Mouse (Mus musculus): ENCODE measurements around the gene Ttc25. TPM values are rescaled to one million over a fixed set of nuclear protein-coding genes. Genes with fewer than 3 reads are reported as not detected.

Gene Ttc25
- 2.4 and 2.7 TPM in 2 replicates for polyA plus RNA-seq (2015; fragmentation: Nextera tagmentation; extraction: Ambion mirVana)

DNA sequence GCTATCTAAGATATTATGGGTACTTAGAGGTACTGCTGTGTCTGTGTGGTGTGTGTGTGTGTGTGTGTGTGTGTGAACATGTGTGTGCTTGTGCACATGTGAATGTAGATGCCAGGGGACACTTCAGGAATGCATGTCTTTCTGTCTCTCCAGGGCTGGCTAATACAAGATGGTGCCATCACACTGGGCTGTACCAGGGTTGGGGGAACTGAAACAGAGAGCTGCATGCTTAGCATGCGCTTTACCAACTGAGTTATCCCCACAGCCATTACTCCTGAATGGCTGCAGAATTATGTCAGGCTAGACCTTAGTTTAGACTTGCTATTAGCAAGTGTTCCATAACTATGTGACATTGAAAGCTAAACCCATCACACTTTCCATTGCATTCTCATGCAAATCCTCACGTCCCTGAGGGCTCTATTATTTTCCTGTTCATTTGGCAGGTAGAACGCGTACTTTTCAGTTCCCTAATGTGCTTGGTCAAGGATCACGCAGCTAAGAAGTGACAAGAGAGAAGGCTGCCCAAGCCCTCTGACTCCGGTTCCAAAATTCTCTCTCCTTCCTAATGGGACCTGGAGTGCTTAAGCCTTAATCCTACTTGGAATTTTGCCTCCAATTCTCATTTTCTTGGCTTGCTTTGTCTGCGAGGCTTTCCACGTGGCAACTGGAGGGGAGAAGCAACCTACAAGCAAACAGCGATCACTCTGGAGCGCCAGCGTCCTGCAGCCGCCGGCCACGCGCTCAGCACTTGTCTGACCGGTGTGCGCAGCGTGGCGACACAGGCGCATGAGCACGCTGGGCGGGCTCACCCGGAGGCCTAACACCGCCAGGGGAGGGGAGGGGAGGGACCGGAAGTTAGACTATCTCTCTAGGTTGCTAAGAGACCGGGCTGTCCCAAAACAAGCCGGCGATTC, at the start of gene Ttc25:
Ttc25 (plus strand) TSS at position 776 of the 914 bp plus-strand sequence.
- no peaks in the 10 kb centered on the region for H3K27me3 ChIP-seq
- H3K9ac ChIP-seq, result peak within 1 kb of the TSS; percentile 68
- no peaks in the 10 kb centered on the region for H3K9me3 ChIP-seq
- no peaks in the 10 kb centered on the region for H3K36me3 ChIP-seq
- peak; percentile 94 for ATAC-seq (ENCODE audit: low read depth)
- peaks cover 17% of the 10 kb centered on the region for H3K4me1 ChIP-seq (replicated peaks)
- peak within 1 kb of the TSS; percentile 75 for H3K27ac ChIP-seq (replicated peaks)
- H3K4me3 ChIP-seq, result peak within 1 kb of the TSS; percentile 48
- 5% methylated on average over 28 of the region's 28 CpGs for WGBS
- H3K4me2 ChIP-seq, result peak within 1 kb of the TSS; percentile 81

DNA sequence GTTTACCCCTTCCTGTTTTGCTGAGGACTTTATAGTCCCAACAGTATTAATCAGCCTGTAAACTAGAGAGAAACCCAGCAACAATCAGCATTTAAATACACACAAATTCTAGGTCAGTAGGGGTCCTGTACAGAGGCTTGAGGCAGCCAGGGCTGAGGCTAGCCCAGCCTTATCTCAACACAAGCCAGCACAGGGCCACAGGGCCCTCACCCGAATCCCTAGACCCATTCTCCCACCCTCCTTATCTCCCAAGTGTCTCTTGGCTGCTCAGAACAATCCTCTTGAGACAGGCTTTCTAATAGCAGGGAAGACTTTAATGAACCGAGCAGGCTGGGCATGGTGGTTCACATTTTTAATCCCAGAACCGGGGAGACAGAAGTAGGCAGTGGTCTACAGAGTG, 45.2 kb upstream of the Ttc25 start:
- Histone ChIP-seq H3K9ac (no peak overlapping the region), H3K4me2 (no peak overlapping the region), H3K9me3 (no peaks in the 10 kb centered on the region), H3K4me1 (replicated peaks) (no peaks in the 10 kb centered on the region), H3K36me3 (peaks cover 100% of the 10 kb centered on the region), H3K27ac (replicated peaks) (no peak overlapping the region), H3K4me3 (no peak overlapping the region), H3K27me3 (no peaks in the 10 kb centered on the region)
- ATAC-seq (ENCODE audit: low read depth), result no peak
- whole genome bisulfite sequencing, result 90% methylated on average over 3 of the region's 3 CpGs

DNA sequence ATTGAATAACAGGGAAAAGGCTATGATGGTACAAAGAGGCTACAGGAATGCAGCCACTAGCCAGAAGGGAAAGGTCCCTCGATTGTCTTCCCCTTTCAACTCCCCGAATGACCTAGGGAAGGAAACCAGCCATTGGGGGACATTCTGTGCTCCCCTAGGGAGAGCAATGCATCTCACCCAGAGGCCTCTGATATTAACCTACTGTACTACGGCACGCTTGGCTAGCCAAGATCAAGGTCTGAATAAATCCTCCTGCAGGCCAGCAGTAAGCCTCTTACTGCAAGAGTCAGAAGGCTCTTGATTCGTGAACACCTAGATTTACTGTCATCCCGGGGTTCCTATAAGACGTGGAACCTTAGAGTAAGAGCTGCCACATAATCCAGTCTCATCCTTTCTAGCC, 44.8 kb upstream of the Ttc25 start:
- no peaks in the 10 kb centered on the region for H3K4me1 ChIP-seq (replicated peaks)
- ATAC-seq (ENCODE audit: low read depth), result no peak
- H3K27ac ChIP-seq (replicated peaks), result no peak overlapping the region
- H3K27me3 ChIP-seq, result no peaks in the 10 kb centered on the region
- WGBS, result 85% methylated on average over 7 of the region's 7 CpGs
- no peak overlapping the region for H3K4me3 ChIP-seq
- H3K9ac ChIP-seq, result no peak overlapping the region
- no peaks in the 10 kb centered on the region for H3K9me3 ChIP-seq
- no peak overlapping the region for H3K4me2 ChIP-seq
- H3K36me3 ChIP-seq, result peaks cover 100% of the 10 kb centered on the region

DNA sequence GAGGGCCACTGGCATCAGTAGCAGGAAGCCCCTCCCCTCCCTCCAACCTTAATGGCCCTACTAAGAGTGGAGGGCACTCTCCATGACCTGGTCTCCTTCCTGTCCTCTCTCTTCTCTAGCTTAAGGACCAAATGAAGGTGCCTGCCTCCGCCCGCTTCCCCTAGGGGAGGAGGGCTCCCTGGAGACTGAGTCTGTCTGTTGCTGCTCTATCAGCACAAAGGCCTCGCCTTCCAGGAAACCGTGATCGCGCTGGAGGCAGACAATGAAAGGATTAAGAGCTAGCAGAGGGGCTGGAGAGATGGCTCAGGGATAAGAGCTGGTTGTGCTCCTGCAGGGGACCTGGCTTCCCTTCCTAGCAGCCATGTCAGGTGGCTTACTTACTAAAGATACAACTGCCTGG, 44.1 kb upstream of the Ttc25 start:
- Histone ChIP-seq H3K36me3 (peaks cover 100% of the 10 kb centered on the region), H3K9ac (0 out of 2 replicates have a peak overlapping the region, but pooled peaks have one; percentile 13), H3K27ac (replicated peaks) (no peak overlapping the region), H3K9me3 (no peaks in the 10 kb centered on the region), H3K27me3 (no peaks in the 10 kb centered on the region), H3K4me3 (no peak overlapping the region), H3K4me1 (replicated peaks) (no peaks in the 10 kb centered on the region), H3K4me2 (no peak overlapping the region)
- ATAC-seq (ENCODE audit: low read depth), result no peak
- 43% methylated on average over 6 of the region's 6 CpGs for WGBS

DNA sequence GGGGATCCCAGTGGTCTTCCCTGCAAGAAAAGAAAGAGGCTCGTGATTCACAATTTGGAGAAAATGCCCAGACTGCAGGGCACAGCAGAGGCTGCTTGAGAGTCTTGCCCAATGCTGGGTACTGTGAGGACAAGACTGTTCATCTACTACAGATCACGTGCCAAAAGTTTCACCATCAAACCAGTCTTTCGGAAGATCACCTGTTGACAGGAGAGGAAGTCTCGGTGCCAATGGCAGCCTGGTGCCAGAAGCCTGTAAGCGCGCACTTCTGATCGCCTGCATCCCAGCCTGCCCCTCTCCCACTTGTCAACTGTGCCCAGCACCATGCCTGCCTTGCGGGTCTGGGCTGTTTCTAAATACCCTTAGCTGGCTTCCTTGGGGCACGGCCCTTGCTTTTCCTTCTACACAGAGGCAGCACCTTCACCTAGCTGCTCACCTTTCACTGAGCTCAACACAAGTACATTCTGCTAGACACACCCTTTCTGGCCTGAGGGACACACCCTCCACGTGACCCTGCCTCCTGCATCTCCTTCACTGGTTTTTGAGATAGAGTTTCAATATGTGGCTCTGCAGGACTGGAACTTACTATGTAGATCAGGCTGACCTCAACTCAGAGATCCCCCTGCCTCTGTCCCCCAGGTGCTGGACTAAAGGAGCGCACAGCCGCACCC, 40.3 kb upstream of the Ttc25 start:
- Histone ChIP-seq H3K36me3 (peaks cover 98% of the 10 kb centered on the region), H3K27me3 (no peaks in the 10 kb centered on the region), H3K4me2 (no peak overlapping the region), H3K27ac (replicated peaks) (no peak overlapping the region), H3K4me1 (replicated peaks) (no peaks in the 10 kb centered on the region), H3K9me3 (no peaks in the 10 kb centered on the region), H3K4me3 (no peak overlapping the region), H3K9ac (no peak overlapping the region)
- 94% methylated on average over 12 of the region's 12 CpGs for WGBS
- no peak for ATAC-seq (ENCODE audit: low read depth)

DNA sequence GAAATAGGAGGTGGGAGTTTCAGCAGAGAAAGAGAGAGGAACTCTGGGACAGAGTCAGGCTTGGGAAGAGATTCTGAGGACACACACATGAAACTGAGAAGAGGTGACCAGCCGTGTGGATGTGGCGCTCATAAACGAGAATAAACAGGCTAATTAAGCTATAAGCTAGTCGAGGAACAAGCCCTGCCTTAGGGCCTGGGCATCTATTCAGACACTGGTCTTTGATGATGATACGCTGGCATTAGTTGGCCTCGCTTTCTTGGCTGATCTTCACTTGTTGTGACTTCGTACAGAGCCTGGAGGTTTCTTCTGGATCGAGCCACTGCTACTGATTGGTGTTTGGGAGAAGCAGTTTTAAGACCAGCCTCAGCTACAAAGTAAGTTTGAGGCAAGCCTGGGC, 39.4 kb upstream of the Ttc25 start:
- no peaks in the 10 kb centered on the region for H3K27me3 ChIP-seq
- no peak overlapping the region for H3K4me2 ChIP-seq
- ATAC-seq (ENCODE audit: low read depth), result no peak
- no peak overlapping the region for H3K9ac ChIP-seq
- no peak overlapping the region for H3K27ac ChIP-seq (replicated peaks)
- peaks cover 97% of the 10 kb centered on the region for H3K36me3 ChIP-seq
- no peaks in the 10 kb centered on the region for H3K4me1 ChIP-seq (replicated peaks)
- 91% methylated on average over 8 of the region's 8 CpGs for WGBS
- H3K4me3 ChIP-seq, result no peak overlapping the region
- no peaks in the 10 kb centered on the region for H3K9me3 ChIP-seq

DNA sequence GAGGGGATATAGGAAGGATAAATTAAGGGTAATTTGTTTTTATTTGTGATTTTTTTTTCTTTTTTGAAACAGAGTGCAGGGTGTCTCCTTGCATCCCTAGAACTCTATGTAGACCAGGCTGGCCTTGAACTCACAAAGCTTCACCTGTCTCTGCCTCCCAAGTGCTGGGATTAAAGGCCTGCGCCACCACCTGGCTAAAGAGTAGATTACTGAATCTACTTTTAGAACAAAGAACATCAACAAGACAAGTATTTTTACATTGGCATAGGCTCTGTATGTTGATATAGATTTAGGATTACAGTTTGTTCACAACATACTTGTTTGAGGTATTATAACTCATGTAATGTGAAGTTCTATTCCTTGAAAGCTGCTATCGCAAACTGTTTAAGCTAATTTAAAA, 34.9 kb upstream of the Ttc25 start:
- no peak overlapping the region for H3K27ac ChIP-seq (replicated peaks)
- H3K9ac ChIP-seq, result no peak overlapping the region
- no peak overlapping the region for H3K4me3 ChIP-seq
- H3K9me3 ChIP-seq, result no peaks in the 10 kb centered on the region
- peaks cover 95% of the 10 kb centered on the region for H3K36me3 ChIP-seq
- no peak for ATAC-seq (ENCODE audit: low read depth)
- no peaks in the 10 kb centered on the region for H3K27me3 ChIP-seq
- no peak overlapping the region for H3K4me2 ChIP-seq
- H3K4me1 ChIP-seq (replicated peaks), result no peaks in the 10 kb centered on the region
- WGBS, result 93% methylated on average over 2 of the region's 2 CpGs

DNA sequence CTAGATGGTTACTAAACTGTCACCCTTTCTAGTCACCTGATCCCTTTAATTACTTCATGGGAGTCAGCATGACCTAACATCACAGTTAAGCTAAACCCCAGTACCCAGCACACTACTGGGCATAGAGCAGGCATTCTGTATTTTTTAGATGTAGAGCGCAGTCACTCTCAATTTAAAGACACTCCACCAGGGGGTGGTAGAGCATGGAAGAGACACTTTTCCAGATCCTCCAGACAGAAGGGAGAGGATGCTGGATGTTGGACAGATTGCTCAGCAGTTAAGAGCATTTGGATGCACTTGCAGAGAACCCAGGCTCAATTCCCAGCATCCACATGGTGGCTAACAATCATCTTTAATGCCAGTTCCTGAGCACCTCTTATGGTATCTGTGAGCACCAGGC, 33.0 kb upstream of the Ttc25 start:
- no peak for ATAC-seq (ENCODE audit: low read depth)
- no peak overlapping the region for H3K27ac ChIP-seq (replicated peaks)
- no peak overlapping the region for H3K9ac ChIP-seq
- no peaks in the 10 kb centered on the region for H3K9me3 ChIP-seq
- H3K4me1 ChIP-seq (replicated peaks), result peaks cover 12% of the 10 kb centered on the region
- no peaks in the 10 kb centered on the region for H3K27me3 ChIP-seq
- H3K4me2 ChIP-seq, result no peak overlapping the region
- WGBS, result 87% methylated on average over 1 of the region's 1 CpGs
- peaks cover 96% of the 10 kb centered on the region for H3K36me3 ChIP-seq
- H3K4me3 ChIP-seq, result no peak overlapping the region

DNA sequence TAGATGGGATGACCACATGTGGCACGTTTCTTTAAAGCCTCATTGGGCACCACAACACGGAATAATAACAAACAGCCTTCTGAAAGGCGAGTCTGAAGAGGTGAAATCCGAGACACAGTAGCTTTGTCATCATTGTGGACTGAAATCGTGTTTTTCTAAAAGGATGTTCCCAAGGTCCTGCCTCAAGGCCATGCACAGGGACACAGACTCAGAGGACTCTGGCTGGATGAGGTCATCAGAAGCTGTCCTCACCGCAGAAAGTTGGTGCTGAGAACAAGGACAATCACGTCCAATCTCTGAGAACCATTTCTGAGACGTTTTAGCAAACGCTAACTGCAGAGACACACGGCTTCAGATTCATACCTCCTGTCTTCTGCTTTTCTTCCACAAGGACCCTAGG, 31.7 kb upstream of the Ttc25 start:
- Histone ChIP-seq H3K4me3 (no peak overlapping the region), H3K4me2 (no peak overlapping the region), H3K27me3 (no peaks in the 10 kb centered on the region), H3K36me3 (peaks cover 96% of the 10 kb centered on the region), H3K27ac (replicated peaks) (no peak overlapping the region), H3K4me1 (replicated peaks) (peaks cover 23% of the 10 kb centered on the region), H3K9me3 (no peaks in the 10 kb centered on the region), H3K9ac (no peak overlapping the region)
- no peak for ATAC-seq (ENCODE audit: low read depth)
- 86% methylated on average over 10 of the region's 10 CpGs for WGBS

DNA sequence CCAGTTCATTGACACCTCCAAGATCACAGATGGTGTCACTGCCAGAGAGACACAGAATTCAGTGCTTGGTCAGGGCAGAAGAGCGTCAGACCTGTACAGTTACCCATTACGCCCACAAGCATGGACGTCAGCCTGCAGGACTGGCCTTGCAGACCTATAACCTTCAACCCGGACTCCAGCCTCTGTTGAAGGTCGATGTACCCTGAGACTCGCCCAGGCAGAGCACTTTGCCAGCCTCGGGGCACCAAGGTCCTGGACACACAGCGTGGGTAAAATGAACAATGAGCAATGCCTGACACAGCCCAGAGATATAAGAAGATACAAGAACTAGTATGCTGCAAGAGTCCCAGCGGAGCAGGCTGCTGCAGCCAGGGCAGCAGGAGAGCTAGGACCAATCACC, 30.3 kb upstream of the Ttc25 start:
- Histone ChIP-seq H3K4me2 (no peak overlapping the region), H3K27me3 (no peaks in the 10 kb centered on the region), H3K9ac (no peak overlapping the region), H3K9me3 (no peaks in the 10 kb centered on the region), H3K27ac (replicated peaks) (no peak overlapping the region), H3K4me1 (replicated peaks) (peaks cover 28% of the 10 kb centered on the region), H3K4me3 (no peak overlapping the region), H3K36me3 (peaks cover 96% of the 10 kb centered on the region)
- WGBS, result 94% methylated on average over 9 of the region's 9 CpGs
- no peak for ATAC-seq (ENCODE audit: low read depth)

DNA sequence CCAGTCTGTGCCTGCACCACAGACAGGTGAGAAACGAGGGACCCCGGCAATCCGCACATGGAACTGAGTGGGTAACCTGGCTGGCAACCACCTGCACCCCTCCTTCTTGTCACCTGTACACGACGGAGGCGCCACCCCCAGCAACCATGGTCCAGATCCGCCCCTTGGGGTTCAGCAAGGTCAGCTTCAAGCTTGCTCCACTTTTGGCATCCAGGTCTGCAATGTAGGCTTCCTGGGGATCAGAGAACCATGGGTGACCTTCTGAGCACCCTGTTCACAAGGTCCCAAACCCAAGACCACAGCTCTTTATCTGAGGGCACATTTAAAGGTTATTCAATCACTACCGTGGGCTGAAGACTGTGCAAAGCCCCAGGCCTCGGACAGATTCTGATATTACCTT, 29.6 kb upstream of the Ttc25 start:
- H3K4me1 ChIP-seq (replicated peaks), result peaks cover 33% of the 10 kb centered on the region
- WGBS, result 93% methylated on average over 9 of the region's 9 CpGs
- no peak overlapping the region for H3K9ac ChIP-seq
- no peak overlapping the region for H3K4me3 ChIP-seq
- peaks cover 98% of the 10 kb centered on the region for H3K36me3 ChIP-seq
- H3K27me3 ChIP-seq, result no peaks in the 10 kb centered on the region
- H3K27ac ChIP-seq (replicated peaks), result peak overlapping the region; percentile 59; the same call in 1 of the 2 replicates
- H3K4me2 ChIP-seq, result no peak overlapping the region
- ATAC-seq (ENCODE audit: low read depth), result no peak
- no peaks in the 10 kb centered on the region for H3K9me3 ChIP-seq

DNA sequence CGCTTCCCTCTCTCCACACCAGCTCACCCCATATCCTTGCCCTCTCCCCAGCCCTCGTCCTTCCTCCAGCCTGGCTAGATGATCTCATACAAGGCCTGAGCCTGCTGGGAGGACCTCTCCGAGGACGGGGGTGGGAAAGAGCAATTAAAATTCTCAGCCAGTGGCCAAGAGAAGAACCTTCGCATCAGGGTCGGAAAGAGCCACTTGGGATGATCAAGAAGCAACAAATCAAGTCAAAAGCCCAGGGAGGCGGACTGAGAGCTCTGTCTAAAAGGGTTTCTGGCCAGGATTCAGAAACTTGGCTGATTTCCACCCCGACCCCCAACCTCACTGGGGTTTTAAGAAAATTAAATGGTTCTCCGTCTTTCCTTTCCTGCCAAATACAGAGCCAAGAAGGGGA, 29.1 kb upstream of the Ttc25 start:
- Histone ChIP-seq H3K9ac (no peak overlapping the region), H3K36me3 (peaks cover 98% of the 10 kb centered on the region), H3K27me3 (no peaks in the 10 kb centered on the region), H3K4me1 (replicated peaks) (peaks cover 37% of the 10 kb centered on the region), H3K4me3 (no peak overlapping the region), H3K27ac (replicated peaks) (peak overlapping the region; percentile 59; the same call in 1 of the 2 replicates), H3K4me2 (no peak overlapping the region), H3K9me3 (no peaks in the 10 kb centered on the region)
- ATAC-seq (ENCODE audit: low read depth), result peak; percentile 43; the same call in 1 of the 2 replicates
- 51% methylated on average over 9 of the region's 9 CpGs for WGBS

All from neural tube, embryonic 13.5 days (tissue).